Mouse (Mus musculus) heart, adult 2 months (tissue): ENCODE data around the gene Tollip.

ENCODE experiments used
- CTCF ChIP-seq: fragments of 200-600 bp; IDR thresholded peaks from 2 replicates; pipeline ENCODE4 v1.8.1; 2022; ENCODE audit warnings: antibody characterized with exemption, mild to moderate bottlenecking, moderate library complexity
- POLR2A ChIP-seq: fragments of 200-500 bp; IDR thresholded peaks from 2 replicates; pipeline ENCODE4 v1.6.1; 2011; ENCODE audit warnings: mild to moderate bottlenecking, low read depth, low read length, control low read depth; ENCODE audit not compliant: insufficient read depth

DNA sequence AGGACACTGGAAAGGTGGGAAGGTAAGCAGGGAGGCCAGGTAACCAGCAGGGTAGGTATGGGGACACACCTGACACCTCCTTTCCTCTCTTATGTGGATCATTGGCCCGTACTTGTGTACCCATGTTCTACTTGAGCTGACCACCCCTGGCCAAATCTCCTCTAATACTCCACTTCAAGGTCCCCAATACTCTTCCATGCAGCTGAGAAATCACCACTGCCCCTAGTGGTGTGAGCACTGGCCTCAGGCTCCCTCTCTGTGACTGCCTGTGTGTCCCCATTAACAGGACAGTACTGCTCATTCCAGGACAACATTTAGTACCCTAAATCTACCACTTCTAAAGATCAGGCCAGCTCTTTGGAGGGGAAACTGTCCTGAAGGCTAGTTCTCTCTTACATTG is 29.7 kb upstream of the Tollip start:
- 0 out of 2 replicates have a peak, but pooled peaks have one; percentile 21 for TF ChIP-seq CTCF
- no peak for TF ChIP-seq POLR2A
